Mouse (Mus musculus): ENCODE results near the gene Sept7. TPM values are rescaled to one million over a fixed set of nuclear protein-coding genes. Genes with fewer than 3 reads are reported as not detected.

The Sept7 gene
- polyA plus RNA-seq, 1 experiment from 2014 or later, result 256 TPM

GRCm38 (mm10) chr9:25337436-25338198 is 85.4 kb downstream of the Sept7 start:
- 83% methylated on average over 2 of the region's 2 CpGs for WGBS
- no peak overlapping the region for H3K4me3 ChIP-seq (replicated peaks)
- no peaks in the 10 kb centered on the region for H3K4me1 ChIP-seq (replicated peaks)
- H3K9ac ChIP-seq (replicated peaks), result no peak overlapping the region
- no peaks in the 10 kb centered on the region for H3K36me3 ChIP-seq
- H3K9me3 ChIP-seq, result no peaks in the 10 kb centered on the region
- H3K27me3 ChIP-seq, result no peaks in the 10 kb centered on the region
- ATAC-seq, result no peak
- no peak overlapping the region for H3K27ac ChIP-seq
- no peak overlapping the region for H3K4me2 ChIP-seq (replicated peaks)

DNA sequence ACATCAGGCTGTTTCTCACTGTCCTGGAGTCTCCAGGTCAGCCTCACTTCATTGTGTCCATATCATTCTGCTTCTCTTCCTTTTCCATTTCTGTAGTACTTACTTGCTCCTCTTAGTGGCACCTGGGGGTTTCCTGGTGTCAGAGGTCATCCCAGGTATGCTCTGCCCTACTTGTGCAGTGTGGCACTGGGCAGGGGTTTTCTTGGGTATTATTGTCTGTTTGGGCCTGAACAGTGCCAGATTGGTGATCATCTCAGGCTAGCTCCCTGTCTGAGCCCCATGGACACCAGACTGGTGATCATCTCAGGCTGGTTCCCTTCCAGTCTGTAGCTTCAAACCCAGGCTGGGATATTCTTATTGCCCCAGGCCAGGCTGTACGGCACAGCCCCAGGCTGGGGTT is 88.2 kb downstream of the Sept7 start:
- Histone ChIP-seq H3K36me3 (no peaks in the 10 kb centered on the region), H3K4me3 (replicated peaks) (no peak overlapping the region), H3K9me3 (no peaks in the 10 kb centered on the region), H3K4me1 (replicated peaks) (no peaks in the 10 kb centered on the region), H3K9ac (replicated peaks) (no peak overlapping the region), H3K27me3 (no peaks in the 10 kb centered on the region), H3K27ac (no peak overlapping the region), H3K4me2 (replicated peaks) (no peak overlapping the region)
- 94% methylated on average over 1 of the region's 1 CpGs for WGBS
- 0 out of 2 replicates have a peak, but pooled peaks have one; percentile 20 for ATAC-seq

GRCm38 (mm10) chr9:25353775-25354174 is 101.5 kb downstream of the Sept7 start:
- Histone ChIP-seq H3K9ac (replicated peaks) (no peak overlapping the region), H3K9me3 (no peaks in the 10 kb centered on the region), H3K27me3 (no peaks in the 10 kb centered on the region), H3K4me2 (replicated peaks) (no peak overlapping the region), H3K36me3 (no peaks in the 10 kb centered on the region), H3K4me1 (replicated peaks) (no peaks in the 10 kb centered on the region), H3K4me3 (replicated peaks) (no peak overlapping the region), H3K27ac (no peak overlapping the region)
- WGBS, result 86% methylated on average over 1 of the region's 1 CpGs
- ATAC-seq, result no peak

DNA sequence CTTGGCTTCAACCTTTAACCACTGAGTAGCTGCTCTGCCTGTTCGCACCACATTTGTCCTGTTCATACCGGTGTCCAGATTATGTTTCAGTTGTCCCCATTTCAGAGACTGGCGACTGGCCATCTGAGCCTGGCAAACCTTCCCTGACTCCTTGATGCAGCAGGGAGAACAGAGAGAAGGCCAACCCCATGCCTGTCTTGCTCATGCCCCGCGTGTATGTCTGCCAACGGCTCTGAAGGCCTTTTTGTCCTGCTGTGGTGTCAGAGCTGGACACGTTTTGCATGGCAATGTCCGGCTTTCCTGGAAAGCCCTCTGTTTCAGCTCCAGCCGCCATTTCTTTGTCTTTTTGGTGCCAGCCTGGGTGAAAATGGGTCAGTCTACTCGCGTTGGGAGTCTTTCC is 103.6 kb downstream of the Sept7 start:
- WGBS, result 88% methylated on average over 11 of the region's 11 CpGs
- Histone ChIP-seq H3K36me3 (no peaks in the 10 kb centered on the region), H3K9ac (replicated peaks) (no peak overlapping the region), H3K4me1 (replicated peaks) (no peaks in the 10 kb centered on the region), H3K9me3 (no peaks in the 10 kb centered on the region), H3K27me3 (no peaks in the 10 kb centered on the region), H3K27ac (no peak overlapping the region), H3K4me2 (replicated peaks) (no peak overlapping the region), H3K4me3 (replicated peaks) (no peak overlapping the region)
- no peak for ATAC-seq

GRCm38 (mm10) chr9:25357589-25357988 is 105.3 kb downstream of the Sept7 start:
- no peak overlapping the region for H3K4me3 ChIP-seq (replicated peaks)
- no peaks in the 10 kb centered on the region for H3K36me3 ChIP-seq
- no peaks in the 10 kb centered on the region for H3K27me3 ChIP-seq
- no peaks in the 10 kb centered on the region for H3K9me3 ChIP-seq
- H3K4me1 ChIP-seq (replicated peaks), result no peaks in the 10 kb centered on the region
- H3K4me2 ChIP-seq (replicated peaks), result no peak overlapping the region
- 91% methylated on average over 12 of the region's 12 CpGs for WGBS
- H3K27ac ChIP-seq, result no peak overlapping the region
- no peak overlapping the region for H3K9ac ChIP-seq (replicated peaks)
- 0 out of 2 replicates have a peak, but pooled peaks have one; percentile 45 for ATAC-seq

DNA sequence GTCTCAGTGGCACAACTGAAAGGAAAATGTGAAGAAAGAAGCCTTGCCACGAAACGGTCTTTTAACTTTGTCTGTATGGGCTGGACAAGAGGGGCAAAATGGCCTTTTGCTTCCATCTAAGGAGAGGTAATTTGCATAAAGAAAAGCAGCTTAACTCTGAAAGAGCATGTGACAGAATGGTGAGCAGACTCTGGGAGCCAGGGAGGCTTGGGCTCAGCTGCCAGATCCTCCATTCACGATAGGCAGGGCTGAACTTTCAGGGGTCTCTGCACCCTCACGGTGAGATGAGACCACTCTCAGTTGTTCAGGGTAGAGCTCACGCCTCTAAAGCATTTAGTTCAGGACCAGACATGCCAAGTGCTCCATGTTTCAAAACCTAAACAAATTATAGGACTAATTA is 105.8 kb downstream of the Sept7 start:
- Histone ChIP-seq H3K27me3 (no peaks in the 10 kb centered on the region), H3K4me3 (replicated peaks) (no peak overlapping the region), H3K4me1 (replicated peaks) (no peaks in the 10 kb centered on the region), H3K9ac (replicated peaks) (no peak overlapping the region), H3K27ac (no peak overlapping the region), H3K4me2 (replicated peaks) (no peak overlapping the region), H3K36me3 (no peaks in the 10 kb centered on the region), H3K9me3 (no peaks in the 10 kb centered on the region)
- peak; percentile 62; the same call in 1 of the 2 replicates for ATAC-seq
- 26% methylated on average over 5 of the region's 5 CpGs for WGBS

Other genes starting within 250 kb of the Sept7 start
- not detected in 2 replicates for gene Gm10181, start 163.0 kb upstream of the Sept7 start, polyA plus RNA-seq (2015; fragmentation: Nextera tagmentation; extraction: Ambion mirVana)
- gene Herpud2, start 100.6 kb upstream of the Sept7 start, polyA plus RNA-seq (2015; fragmentation: Nextera tagmentation; extraction: Ambion mirVana), result 31.1 and 37.4 TPM in 2 replicates
- 5.1 and 5.3 TPM in 2 replicates for gene Eepd1, start 229.1 kb downstream of the Sept7 start, polyA plus RNA-seq (2015; fragmentation: Nextera tagmentation; extraction: Ambion mirVana)